ENCODE assay signal across 9 mouse cellular contexts in the genomic region with DNA sequence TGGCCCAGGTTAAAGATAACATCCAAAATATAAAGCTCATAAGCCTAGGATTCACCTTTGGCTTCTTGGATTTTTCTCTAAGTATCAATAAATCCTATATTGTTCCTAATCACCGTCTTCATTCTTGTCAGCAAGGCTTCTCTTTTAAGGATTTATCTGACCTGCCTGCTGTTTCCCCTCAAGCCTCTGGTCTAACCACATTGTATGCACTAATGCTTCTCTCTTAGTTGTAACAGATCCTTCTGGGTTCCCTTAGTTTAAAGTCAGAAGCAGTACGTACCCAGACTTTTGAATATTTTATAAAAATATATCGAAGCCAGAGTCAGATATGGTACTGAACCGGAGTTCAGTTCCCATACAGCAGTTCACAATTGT. TPM values are rescaled to one million over a fixed set of nuclear protein-coding genes. Genes with fewer than 3 reads are reported as not detected.
DNase-seq lines count a peak whose midpoint lies in the region; ATAC-seq lines count a peak whose summit lies in the region.
"Had no signal": no experiment of that assay in that cellular context is flagged by ENCODE, and none has a peak within 500 bp of the region (broad histone marks: within the 10 kb centered on the region; RNA-seq: fewer than 3 reads in every experiment).

No protein-coding gene starts in this region.

- peak overlapping the region in 1 of 2 experiments; percentile 50; a peak in 2 of 4 replicates for H3K4me3 ChIP-seq in heart, embryonic 14.5 days (ENCODE audit: control insufficient read depth in 1 of 2, insufficient read depth in 1 of 2, low read depth in 1 of 2, low read length in 2 of 2)
- peak overlapping the region; percentile 56 for H3K4me3 ChIP-seq in hindbrain, embryonic 14.5 days (replicated peaks; ENCODE audit: low read length)
- H3K4me3 ChIP-seq in midbrain, embryonic 10.5 days: peak overlapping the region; percentile 62

- WGBS in heart, embryonic 14.5 days: 80% methylated on average over 4 of the region's 4 CpGs
- 79% methylated on average over 4 of the region's 4 CpGs for WGBS in hindbrain, embryonic 14.5 days
- 82% methylated on average over 4 of the region's 4 CpGs for WGBS in midbrain, embryonic 10.5 days

- no peak for DNase-seq in heart, postnatal 10 days
- DNase-seq in hindbrain, embryonic 14.5 days (ENCODE audit: low spot score): no peak
- no peak for DNase-seq in midbrain, embryonic 10.5 days (ENCODE audit: low spot score)
- no peak for DNase-seq in urinary bladder, adult 2 months (ENCODE audit: low spot score)
- DNase-seq in thymus, adult 18-20 months: no peak
- no peak for DNase-seq in cerebellum, adult 9-11 months

- no peaks in the 10 kb centered on the region for H3K27me3 ChIP-seq in heart, embryonic 14.5 days (ENCODE audit: control insufficient read depth, insufficient read depth, low read length)
- H3K27me3 ChIP-seq in hindbrain, embryonic 14.5 days (ENCODE audit: control insufficient read depth, insufficient read depth, low read length): no peaks in the 10 kb centered on the region
- H3K27me3 ChIP-seq in midbrain, embryonic 10.5 days (ENCODE audit: low read depth, poor library complexity, severe bottlenecking): peaks cover 73% of the 10 kb centered on the region

- H3K4me1 ChIP-seq in heart, embryonic 14.5 days (ENCODE audit: control insufficient read depth in 2 of 2, insufficient read depth in 2 of 2, low read length in 2 of 2): no peaks in the 10 kb centered on the region
- H3K4me1 ChIP-seq in hindbrain, embryonic 14.5 days (replicated peaks; ENCODE audit: control insufficient read depth, insufficient read depth, low read length): no peaks in the 10 kb centered on the region
- H3K4me1 ChIP-seq in midbrain, embryonic 10.5 days: 0 out of 2 replicates have a peak, but pooled peaks cover 4% of the 10 kb centered on the region
- H3K4me1 ChIP-seq: limb, embryonic 12.5 days had no signal

- no peaks in the 10 kb centered on the region for H3K9me3 ChIP-seq in heart, embryonic 14.5 days (ENCODE audit: control insufficient read depth, low read length)
- no peaks in the 10 kb centered on the region for H3K9me3 ChIP-seq in hindbrain, embryonic 14.5 days (ENCODE audit: control insufficient read depth, low read length)
- H3K9me3 ChIP-seq in midbrain, embryonic 10.5 days (replicated peaks): no peaks in the 10 kb centered on the region
- H3K9me3 ChIP-seq: limb, embryonic 12.5 days had no signal

- no peak overlapping the region for H3K27ac ChIP-seq in heart, embryonic 14.5 days (replicated peaks in 1 of 2; ENCODE audit: control insufficient read depth in 1 of 2, insufficient read depth in 1 of 2, low read depth in 2 of 2, low read length in 2 of 2)
- no peak overlapping the region for H3K27ac ChIP-seq in hindbrain, embryonic 14.5 days
- no peak overlapping the region for H3K27ac ChIP-seq in midbrain, embryonic 10.5 days (replicated peaks)

- ATAC-seq in heart, embryonic 14.5 days (ENCODE audit: insufficient number of reproducible peaks, insufficient read depth, low FRiP score, low read depth): no peak
- ATAC-seq in common myeloid progenitor, adult 5-6 weeks (replicated peaks; ENCODE audit: low read depth, poor library complexity, severe bottlenecking): peak; percentile 72
- peak; percentile 31; the same call in 1 of the 2 replicates for ATAC-seq in hindbrain, embryonic 14.5 days (ENCODE audit: low FRiP score)

- H3K9ac ChIP-seq in heart, embryonic 14.5 days (ENCODE audit: low read length): no peak overlapping the region
- peak overlapping the region; percentile 20; the same call in 1 of the 2 replicates for H3K9ac ChIP-seq in hindbrain, embryonic 14.5 days

- peak overlapping the region; percentile 11; the same call in 1 of the 2 replicates for H3K4me2 ChIP-seq in heart, embryonic 14.5 days (ENCODE audit: low read length)
- H3K4me2 ChIP-seq in hindbrain, embryonic 14.5 days (replicated peaks): peak overlapping the region; percentile 57; the same call in 1 of the 2 replicates

- peaks cover 11% of the 10 kb centered on the region for H3K36me3 ChIP-seq in heart, embryonic 14.5 days (ENCODE audit: control insufficient read depth, insufficient read depth, low read length)
- 0 out of 2 replicates have a peak, but pooled peaks cover 5% of the 10 kb centered on the region for H3K36me3 ChIP-seq in hindbrain, embryonic 14.5 days (replicated peaks; ENCODE audit: control insufficient read depth, insufficient read depth)
- peaks cover 16% of the 10 kb centered on the region for H3K36me3 ChIP-seq in midbrain, embryonic 10.5 days

- intact Hi-C loops in heart, postnatal 10 days (cut with DNase I): no loop called here

RNA-seq across cellular contexts. Expression of a gene that starts 0.3 kb away (rescaled TPM):
- 6.2 and 6.7 TPM in 2 replicates for polyA plus RNA-seq in heart, embryonic 14.5 days (2014; fragmentation: Nextera tagmentation; extraction: Ambion mirVana)
- 10 to 100 TPM in 1 of 2 experiments, 1 to 10 TPM in 1; 9.2 to 10.1 TPM for total RNA-seq in heart, postnatal 10 days (2021)
- total RNA-seq in common myeloid progenitor, adult 5-6 weeks (2017): 15.2 and 17.8 TPM in 2 replicates
- 7.4 and 8.3 TPM in 2 replicates for polyA plus RNA-seq in hindbrain, embryonic 14.5 days (2014; fragmentation: Nextera tagmentation; extraction: Ambion mirVana)
- 5.0 and 6.8 TPM in 2 replicates for polyA plus RNA-seq in midbrain, embryonic 10.5 days (2016; fragmentation: Nextera tagmentation; extraction: Ambion mirVana)
- 4.2 and 4.3 TPM in 2 replicates for polyA plus RNA-seq in urinary bladder, adult 2 months (2012; rRNA removed)
